Mouse (Mus musculus) lung, embryonic 15.5 days (tissue): Measurements from ENCODE around the gene Arhgap5. TPM values are rescaled to one million over a fixed set of nuclear protein-coding genes. Genes with fewer than 3 reads are reported as not detected.
A peak's percentile ranks its signal among the peaks of the same experiment; 100 is the strongest.

Experiments used
- ATAC-seq: fragments of 200-750 bp; cut with Nextera tagmentation; 2 replicates; pipeline ENCODE4 v1.8.0; 2017; ENCODE audit warnings: moderate number of reproducible peaks, borderline replicate concordance; ENCODE audit not compliant: low FRiP score, low TSS enrichment; ENCODE audit errors: extremely low read depth
- H3K27ac ChIP-seq: fragments of 300-500 bp; sonication (generic); 2 replicates; pipeline ENCODE4 v1.5.1; 2015; ENCODE audit warnings: moderate library complexity, mild to moderate bottlenecking, inconsistent platforms
- H3K27me3 ChIP-seq: fragments of 300-500 bp; sonication (generic); 2 replicates; pipeline ENCODE4 v1.6.1; 2015; ENCODE audit warnings: inconsistent platforms
- H3K36me3 ChIP-seq: fragments of 300-500 bp; sonication (generic); 2 replicates; pipeline ENCODE4 v1.6.1; 2015; ENCODE audit warnings: inconsistent platforms
- H3K4me1 ChIP-seq: fragments of 300-500 bp; sonication (generic); 2 replicates; pipeline ENCODE4 v1.6.1; 2015; ENCODE audit warnings: inconsistent platforms
- H3K4me2 ChIP-seq: fragments of 300-500 bp; sonication (generic); 2 replicates; pipeline ENCODE4 v1.6.1; 2015; ENCODE audit warnings: inconsistent platforms, mild to moderate bottlenecking, moderate library complexity
- H3K4me3 ChIP-seq: fragments of 300-500 bp; sonication (generic); 2 replicates; pipeline ENCODE4 v1.5.1; 2015; ENCODE audit warnings: mild to moderate bottlenecking, inconsistent platforms
- H3K9ac ChIP-seq: fragments of 300-500 bp; sonication (generic); 2 replicates; pipeline ENCODE4 v1.6.1; 2015; ENCODE audit warnings: inconsistent platforms
- H3K9me3 ChIP-seq: fragments of 300-500 bp; sonication (generic); 2 replicates; pipeline ENCODE4 v1.6.1; 2016; ENCODE audit warnings: inconsistent platforms
- WGBS: fragments of 180-500 bp; shearing (Covaris S2); methylation state at CpG from one replicate; pipeline ENCODE4 v1.1.7; 2015; 5-methylcytosine and 5-hydroxymethylcytosine counted together
- polyA plus RNA-seq: library from polyadenylated mRNA; unstranded; fragments of >200 nt; fragmentation: Nextera tagmentation; extraction: Ambion mirVana; gene quantifications from 2 replicates; pipeline ENCODE4 v1.2.1, GENCODE M21; 2015

Arhgap5 gene
- polyA plus RNA-seq, 1 experiment from 2014 or later = 46.8 TPM

DNA sequence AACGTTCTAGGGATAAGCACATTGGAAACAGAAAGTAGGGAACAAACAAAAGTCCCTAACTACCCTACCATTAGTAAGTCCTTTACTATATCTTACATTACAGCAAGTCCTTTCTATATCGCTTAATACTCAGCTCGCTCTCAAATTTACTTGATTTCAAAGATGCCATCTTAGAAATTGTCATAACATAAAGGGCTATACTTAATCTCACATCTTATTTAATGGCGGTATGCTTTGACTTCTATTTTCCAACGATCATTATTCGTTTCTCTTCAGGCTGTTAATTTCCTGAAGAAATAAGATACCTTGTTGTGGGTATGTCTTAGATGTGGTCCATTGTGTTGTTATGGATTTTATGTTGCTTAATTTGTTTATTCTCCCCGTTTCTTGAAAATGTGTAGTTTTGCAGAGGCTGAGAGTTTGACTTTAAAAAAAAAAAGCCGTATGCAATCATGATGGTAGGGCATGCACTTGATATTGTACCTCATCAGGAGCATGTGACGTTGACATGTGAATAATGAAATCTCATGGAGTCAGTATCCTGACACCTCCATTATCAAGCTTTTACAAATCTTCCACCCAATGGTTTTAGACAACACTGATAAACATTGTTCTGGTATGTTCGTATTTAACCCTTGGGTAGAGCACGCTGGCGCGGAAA is 101.3 kb downstream of the Arhgap5 start:
- Histone ChIP-seq H3K4me3 (peak overlapping the region; percentile 85), H3K9ac (peak overlapping the region; percentile 73; the same call in 1 of the 2 replicates), H3K4me1 (peaks cover 6% of the 10 kb centered on the region), H3K27me3 (no peaks in the 10 kb centered on the region), H3K9me3 (no peaks in the 10 kb centered on the region), H3K4me2 (peak overlapping the region; percentile 61), H3K27ac (peak overlapping the region; percentile 93), H3K36me3 (no peaks in the 10 kb centered on the region)
- 41% methylated on average over 13 of the region's 13 CpGs for WGBS
- no peak for ATAC-seq

- Histone ChIP-seq H3K4me2 (no peak overlapping the region), H3K4me3 (no peak overlapping the region)
- WGBS = 53% methylated on average over 4 of the region's 4 CpGs
Measured at GRCm38 (mm10) chr12:52607411-52607810, 103.6 kb downstream of the Arhgap5 start.

DNA sequence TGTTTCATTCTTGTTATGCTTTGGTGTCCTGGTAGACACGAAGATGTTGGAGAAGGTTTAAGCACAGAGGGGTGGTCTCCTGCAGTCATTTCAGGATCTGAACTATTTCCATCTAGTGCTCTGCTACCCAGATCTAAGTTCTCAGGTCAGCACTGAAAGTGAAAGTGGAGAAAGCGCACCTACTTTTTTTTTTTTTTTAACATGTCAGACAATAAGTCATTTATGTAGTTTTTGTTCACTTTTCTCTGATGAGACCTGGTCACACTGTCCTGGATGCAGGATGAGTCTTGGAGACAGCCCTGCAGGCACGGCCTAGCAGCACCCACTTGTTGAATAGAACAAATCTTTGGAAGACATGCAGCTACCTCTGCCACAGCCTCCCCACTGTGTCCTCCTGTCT is 111.9 kb downstream of the Arhgap5 start:
- no peak overlapping the region for H3K9ac ChIP-seq
- H3K4me2 ChIP-seq = no peak overlapping the region
- H3K27ac ChIP-seq = no peak overlapping the region
- H3K36me3 ChIP-seq = no peaks in the 10 kb centered on the region
- 81% methylated on average over 3 of the region's 3 CpGs for WGBS
- H3K9me3 ChIP-seq = no peaks in the 10 kb centered on the region
- H3K27me3 ChIP-seq = no peaks in the 10 kb centered on the region
- ATAC-seq = no peak
- no peaks in the 10 kb centered on the region for H3K4me1 ChIP-seq
- H3K4me3 ChIP-seq = no peak overlapping the region

More at GRCm38 (mm10) chr12:52607411-52607810, 103.6 kb downstream of the Arhgap5 start:
- H3K9ac ChIP-seq = no peak overlapping the region
- H3K36me3 ChIP-seq = no peaks in the 10 kb centered on the region
- no peak overlapping the region for H3K27ac ChIP-seq
- H3K27me3 ChIP-seq = no peaks in the 10 kb centered on the region
- no peak for ATAC-seq
- peaks cover 2% of the 10 kb centered on the region for H3K4me1 ChIP-seq
- no peaks in the 10 kb centered on the region for H3K9me3 ChIP-seq

DNA sequence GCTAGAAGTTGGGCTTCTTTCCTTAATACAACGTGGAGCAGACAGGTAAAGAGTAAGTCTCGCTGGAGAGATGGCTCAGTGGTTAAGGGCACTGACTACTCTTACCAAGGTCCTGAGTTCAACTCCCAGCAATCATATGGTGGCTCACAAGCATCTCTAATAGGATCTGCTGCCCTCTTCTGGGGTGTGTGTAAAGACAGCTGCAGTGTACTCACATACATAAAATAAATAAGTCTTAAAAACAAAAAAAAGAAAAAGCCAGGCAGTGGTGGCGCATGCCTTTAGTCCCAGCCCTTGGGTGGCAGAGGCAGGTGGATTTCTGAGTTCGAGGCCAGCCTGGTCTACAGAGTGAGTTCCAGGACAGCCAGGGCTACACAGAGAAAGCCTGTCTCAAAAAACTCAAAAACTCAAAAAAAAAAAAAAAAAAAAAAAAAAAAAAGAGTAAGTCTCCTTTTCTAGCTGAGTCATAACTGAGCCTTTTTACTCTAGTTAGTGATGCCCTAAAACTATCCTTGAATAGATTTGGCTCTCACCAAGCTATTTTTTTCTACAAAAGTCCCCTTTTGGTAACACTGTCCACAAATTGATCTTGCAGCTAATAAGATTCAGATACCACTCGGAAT is 114.8 kb downstream of the Arhgap5 start:
- Histone ChIP-seq H3K4me3 (no peak overlapping the region), H3K9me3 (no peaks in the 10 kb centered on the region), H3K27me3 (no peaks in the 10 kb centered on the region), H3K9ac (no peak overlapping the region), H3K27ac (no peak overlapping the region), H3K4me2 (no peak overlapping the region), H3K4me1 (no peaks in the 10 kb centered on the region), H3K36me3 (no peaks in the 10 kb centered on the region)
- 79% methylated on average over 5 of the region's 5 CpGs for WGBS
- ATAC-seq = no peak

GRCm38 (mm10) chr12:52619644-52620043 is 115.9 kb downstream of the Arhgap5 start:
- H3K4me3 ChIP-seq = no peak overlapping the region
- H3K4me1 ChIP-seq = no peaks in the 10 kb centered on the region
- ATAC-seq = no peak
- H3K27me3 ChIP-seq = no peaks in the 10 kb centered on the region
- no peak overlapping the region for H3K27ac ChIP-seq
- no peak overlapping the region for H3K9ac ChIP-seq
- no peaks in the 10 kb centered on the region for H3K9me3 ChIP-seq
- no peak overlapping the region for H3K4me2 ChIP-seq
- no peaks in the 10 kb centered on the region for H3K36me3 ChIP-seq

Other genes with a start within 250 kb of the Arhgap5 start
- gene Akap6, start 195.4 kb downstream of the Arhgap5 start, polyA plus RNA-seq = 0.81 and 0.89 TPM in 2 replicates